Mouse (Mus musculus) splenic B cell, adult 2 months (primary cell): ENCODE results near the gene Pcgf3.
A peak's percentile ranks its signal among the peaks of the same experiment; 100 is the strongest.
"Not testable (repeated sequence)": the region's sequence is repeated elsewhere in the genome, so short reads cannot be mapped to it uniquely, and the experiment has no call there.

Source experiments
- DNase-seq: peaks from one replicate; pipeline ENCODE4 v3.0.0-alpha.2; 2011; ENCODE audit warnings: low read depth, low spot score
- H3K27me3 ChIP-seq: 2 replicates; pipeline ENCODE4 v1.6.1; 2012; ENCODE audit warnings: mild to moderate bottlenecking, low read length, moderate library complexity, mixed read lengths; ENCODE audit not compliant: control insufficient read depth, poor library complexity, insufficient read depth, severe bottlenecking
- H3K36me3 ChIP-seq: 2 replicates; pipeline ENCODE4 v1.6.1; 2012; ENCODE audit warnings: mild to moderate bottlenecking, low read length, moderate library complexity, mixed read lengths; ENCODE audit not compliant: control insufficient read depth, poor library complexity, insufficient read depth, severe bottlenecking

The Pcgf3 gene

GRCm38 (mm10) chr5:108452422-108452821 lies 8.6 kb upstream of the Pcgf3 start:
- no peak for DNase-seq
- H3K36me3 ChIP-seq: no peaks in the 10 kb centered on the region
- no peaks in the 10 kb centered on the region for H3K27me3 ChIP-seq

GRCm38 (mm10) chr5:108454094-108454493 lies 6.9 kb upstream of the Pcgf3 start:
- no peak for DNase-seq
- no peaks in the 10 kb centered on the region for H3K36me3 ChIP-seq

GRCm38 (mm10) chr5:108458706-108459105 lies 2.3 kb upstream of the Pcgf3 start:
- H3K36me3 ChIP-seq: no peaks in the 10 kb centered on the region
- no peaks in the 10 kb centered on the region for H3K27me3 ChIP-seq
- DNase-seq: no peak

More at GRCm38 (mm10) chr5:108454094-108454493, 6.9 kb upstream of the Pcgf3 start:
- H3K27me3 ChIP-seq: no peaks in the 10 kb centered on the region

- Histone ChIP-seq H3K27me3 (no peaks in the 10 kb centered on the region), H3K36me3 (no peaks in the 10 kb centered on the region)
- no peak for DNase-seq
Measured at GRCm38 (mm10) chr5:108460461-108460860, 571 bp upstream of the Pcgf3 start.

GRCm38 (mm10) chr5:108462446-108462845 lies 1.4 kb downstream of the Pcgf3 start:
- no peak for DNase-seq
- no peaks in the 10 kb centered on the region for H3K27me3 ChIP-seq
- H3K36me3 ChIP-seq: no peaks in the 10 kb centered on the region

GRCm38 (mm10) chr5:108465131-108465891 lies 4.3 kb downstream of the Pcgf3 start:
- DNase-seq: no peak
- no peaks in the 10 kb centered on the region for H3K27me3 ChIP-seq
- no peaks in the 10 kb centered on the region for H3K36me3 ChIP-seq

GRCm38 (mm10) chr5:108466647-108467046 lies 5.6 kb downstream of the Pcgf3 start:
- H3K36me3 ChIP-seq: no peaks in the 10 kb centered on the region
- no peak for DNase-seq
- no peaks in the 10 kb centered on the region for H3K27me3 ChIP-seq

GRCm38 (mm10) chr5:108469617-108470016 lies 8.6 kb downstream of the Pcgf3 start:
- peaks cover 1% of the 10 kb centered on the region; the same call in 1 of the 2 replicates for H3K36me3 ChIP-seq
- no peaks in the 10 kb centered on the region for H3K27me3 ChIP-seq
- DNase-seq: no peak

GRCm38 (mm10) chr5:108473737-108474136 lies 12.7 kb downstream of the Pcgf3 start:
- Histone ChIP-seq H3K36me3 (peaks cover 4% of the 10 kb centered on the region), H3K27me3 (no peaks in the 10 kb centered on the region)
- DNase-seq: no peak

GRCm38 (mm10) chr5:108475977-108476376 lies 14.9 kb downstream of the Pcgf3 start:
- DNase-seq: no peak
- H3K27me3 ChIP-seq: no peaks in the 10 kb centered on the region
- H3K36me3 ChIP-seq: peaks cover 4% of the 10 kb centered on the region

GRCm38 (mm10) chr5:108483006-108483405 lies 22.0 kb downstream of the Pcgf3 start:
- H3K27me3 ChIP-seq: no peaks in the 10 kb centered on the region
- no peaks in the 10 kb centered on the region for H3K36me3 ChIP-seq
- no peak for DNase-seq

GRCm38 (mm10) chr5:108485239-108485638 lies 24.2 kb downstream of the Pcgf3 start:
- peak; percentile 72 for DNase-seq
- H3K36me3 ChIP-seq: peaks cover 7% of the 10 kb centered on the region; the same call in 1 of the 2 replicates

GRCm38 (mm10) chr5:108486148-108486547 lies 25.1 kb downstream of the Pcgf3 start:
- not testable (repeated sequence) for DNase-seq, H3K36me3 ChIP-seq, H3K27me3 ChIP-seq

More at GRCm38 (mm10) chr5:108485239-108485638, 24.2 kb downstream of the Pcgf3 start:
- H3K27me3 ChIP-seq: no peaks in the 10 kb centered on the region

- no peaks in the 10 kb centered on the region for H3K27me3 ChIP-seq
- H3K36me3 ChIP-seq: peaks cover 13% of the 10 kb centered on the region
- DNase-seq: no peak
Measured at GRCm38 (mm10) chr5:108501573-108501972, 40.5 kb downstream of the Pcgf3 start.

GRCm38 (mm10) chr5:108502286-108502685 lies 41.3 kb downstream of the Pcgf3 start:
- no peaks in the 10 kb centered on the region for H3K27me3 ChIP-seq
- no peak for DNase-seq
- peaks cover 13% of the 10 kb centered on the region for H3K36me3 ChIP-seq
